Mouse (Mus musculus) heart, postnatal 10 days (tissue): ENCODE data around the gene E2f7. TPM values are rescaled to one million over a fixed set of nuclear protein-coding genes. Genes with fewer than 3 reads are reported as not detected.

Experiments used
- DNase-seq, 2 experiments: peaks; one replicate each; pipeline ENCODE4 v3.0.0; 2021
- intact Hi-C: fragments of 180-260 bp; cut with DNase I; formaldehyde crosslinking; loops from one replicate; pipeline ENCODE4 v1.15.1; 2025
- total RNA-seq, 2 experiments: library from RNA; stranded (reverse); gene quantifications; 2 replicates each; pipeline ENCODE4 v1.2.3; 2021

E2f7 gene
- total RNA-seq, 2 experiments from 2014 or later = 6.8 to 7.0 TPM

DNA sequence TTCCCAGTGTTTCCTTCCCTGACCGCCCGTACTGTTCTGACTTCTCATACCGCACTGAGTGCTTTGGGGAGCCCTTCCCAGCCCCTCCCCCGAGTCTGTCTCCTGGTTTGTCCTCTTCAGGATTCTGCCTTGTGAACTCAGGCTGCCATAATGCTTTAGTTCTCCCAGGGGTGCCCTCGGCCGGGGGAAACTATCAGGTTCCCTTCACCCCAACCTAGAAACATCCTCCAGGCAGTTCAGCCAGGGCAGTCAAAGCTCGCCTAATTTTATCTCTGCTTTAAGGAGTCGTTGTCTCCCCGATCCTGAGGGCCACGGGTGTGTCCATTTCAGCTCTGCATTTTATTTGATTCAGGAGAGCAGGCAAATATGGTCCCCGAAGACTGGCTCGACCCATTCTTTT, 28.0 kb downstream of the E2f7 start:
- DNase-seq = no peak
- intact Hi-C loops = no loop called here

DNA sequence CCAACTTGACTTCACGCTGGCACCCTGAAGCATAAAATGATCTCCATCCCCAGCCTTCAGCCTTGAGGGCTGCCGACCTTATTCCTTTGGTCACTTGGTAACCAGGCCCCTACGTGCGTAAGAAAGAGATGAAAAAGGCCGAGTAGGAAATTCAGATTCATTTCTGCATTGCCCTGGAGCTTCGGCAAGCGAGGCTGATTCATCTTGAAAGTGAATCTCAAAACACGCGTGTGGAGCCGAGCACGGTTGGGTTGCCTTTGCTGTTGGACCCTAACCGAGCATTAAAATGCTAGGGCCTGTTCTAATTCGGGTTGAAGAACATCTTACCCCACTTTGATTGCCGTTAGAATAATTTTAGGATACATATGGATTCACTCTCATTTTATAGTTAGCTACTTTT, 28.6 kb downstream of the E2f7 start:
- no peak for DNase-seq
- intact Hi-C loops = no loop called here

DNA sequence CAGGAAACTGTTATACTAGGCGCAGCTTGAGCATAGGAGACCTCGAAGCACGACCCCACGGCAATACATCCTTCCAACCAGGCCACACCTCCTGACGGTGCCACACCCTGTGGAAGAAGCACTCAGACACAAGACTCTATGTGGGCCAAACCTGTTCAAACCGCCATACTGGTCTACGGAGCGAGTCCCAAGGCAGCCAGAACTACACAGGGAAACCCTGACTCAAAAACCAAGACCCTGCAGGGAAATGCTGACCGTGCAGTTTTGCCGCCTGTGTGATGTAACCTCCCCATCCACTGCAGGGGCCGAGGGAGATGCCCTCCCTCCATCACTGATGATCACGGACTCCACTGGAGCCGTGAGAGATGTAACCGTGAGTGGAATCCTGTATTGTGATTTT, 36.5 kb downstream of the E2f7 start:
- no peak for DNase-seq
- intact Hi-C loops = no loop called here

DNA sequence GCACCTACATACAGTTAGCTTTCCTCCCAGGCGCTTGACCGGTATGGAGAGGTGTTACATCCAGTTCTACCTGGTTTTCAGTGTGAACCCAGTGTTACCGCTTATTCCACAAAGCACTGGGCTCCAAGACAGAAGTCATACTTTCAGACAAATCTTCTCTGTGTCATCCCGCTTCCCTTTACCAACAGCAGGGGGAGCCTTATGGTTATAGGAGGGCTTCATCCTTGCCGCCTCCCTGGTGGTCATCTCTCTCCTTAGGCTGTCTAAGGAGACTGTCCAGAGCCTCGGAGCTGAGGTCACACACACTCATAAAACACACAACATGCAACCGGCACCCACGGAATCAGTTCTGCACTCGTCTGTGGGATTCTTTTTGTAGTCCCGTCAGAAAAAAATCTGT, 37.4 kb downstream of the E2f7 start:
- peak in 1 of 2 experiments; percentile 34 for DNase-seq
- intact Hi-C loops = no loop called here

DNA sequence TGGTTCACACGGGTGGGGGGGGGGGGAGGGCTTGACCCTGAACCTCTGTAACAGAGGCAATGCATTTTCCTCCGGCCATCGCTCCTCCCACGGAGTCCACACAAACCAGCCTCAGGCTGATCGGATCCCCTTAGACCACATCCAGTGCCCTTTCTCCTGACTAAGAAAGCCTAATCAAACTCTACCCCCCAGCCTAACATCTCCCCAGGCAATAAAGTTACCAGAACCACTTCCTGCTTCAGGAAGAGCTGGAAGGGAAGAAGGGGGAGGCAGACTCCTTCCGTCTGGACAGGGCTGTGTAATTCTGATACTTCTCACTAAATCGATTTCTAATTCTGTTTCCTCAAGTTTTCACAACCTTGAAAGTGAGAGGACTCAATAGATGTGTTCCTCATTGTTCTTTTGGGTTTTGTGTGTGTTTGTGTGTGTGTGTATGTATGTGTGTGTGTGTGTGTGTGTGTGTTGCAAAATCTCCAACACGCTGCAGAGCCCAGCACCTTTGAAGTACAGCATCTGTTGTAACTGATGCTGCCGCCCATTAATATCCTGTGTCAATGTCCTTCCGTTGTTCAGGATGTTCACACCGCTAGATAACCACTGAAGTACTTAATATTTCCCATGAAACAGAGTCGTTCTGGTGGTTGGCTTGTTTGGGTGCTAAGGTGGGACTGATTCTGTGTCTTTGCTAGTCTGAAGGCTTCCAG, 43.0 kb downstream of the E2f7 start:
- intact Hi-C loops = no loop called here

DNA sequence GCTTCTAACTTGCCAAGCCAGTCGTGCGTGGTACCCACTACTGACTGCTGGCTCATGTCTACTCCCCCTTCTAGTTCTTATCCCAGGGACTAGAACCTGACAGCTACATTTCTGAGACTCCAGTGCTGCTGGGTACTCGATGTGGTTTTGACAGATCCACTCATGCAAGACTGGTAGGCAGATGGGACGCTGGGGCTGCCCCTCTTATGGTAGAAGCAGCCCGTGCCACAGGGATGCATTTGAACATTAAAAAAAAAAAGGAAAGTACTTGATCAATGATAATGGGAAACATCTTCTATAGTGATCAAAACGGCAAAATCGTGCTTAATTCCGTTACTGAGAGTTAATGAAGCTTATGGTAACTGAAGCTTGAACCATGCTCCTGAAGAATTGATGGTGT, 44.4 kb downstream of the E2f7 start:
- no peak for DNase-seq
- intact Hi-C loops = no loop called here

More for the DNA sequence above, 43.0 kb downstream of the E2f7 start:
- DNase-seq = no peak

DNA sequence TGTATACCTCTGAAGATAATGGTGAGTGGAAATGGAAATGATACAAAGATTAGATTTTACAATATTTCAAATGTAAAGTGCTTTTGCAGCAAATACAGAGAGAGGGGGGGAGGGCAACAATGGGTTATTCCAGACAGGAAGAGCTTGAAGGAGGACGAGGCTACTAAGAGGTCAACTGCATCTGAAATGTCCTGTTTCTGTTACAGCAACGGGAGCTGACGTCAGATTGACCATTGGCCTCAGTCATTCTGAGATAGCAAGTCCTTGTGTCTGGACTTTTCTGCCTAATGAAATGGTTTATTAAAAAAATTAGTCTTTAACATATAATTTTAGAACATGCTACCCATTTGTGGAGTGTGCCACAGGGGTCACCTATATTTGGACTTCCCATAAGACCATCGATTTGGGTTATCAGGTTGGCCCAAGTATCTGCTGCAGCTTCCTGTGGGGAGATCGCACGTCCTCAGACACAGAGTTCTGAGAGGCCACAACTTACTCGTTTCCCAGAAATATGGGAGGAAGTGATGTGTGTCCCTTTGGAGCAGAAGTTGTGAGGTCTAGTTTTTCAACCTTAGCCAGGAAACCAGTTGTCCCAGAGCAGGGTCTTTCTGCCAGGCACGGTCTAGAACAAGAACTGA, 48.0 kb downstream of the E2f7 start:
- no peak for DNase-seq
- intact Hi-C loops = no loop called here

DNA sequence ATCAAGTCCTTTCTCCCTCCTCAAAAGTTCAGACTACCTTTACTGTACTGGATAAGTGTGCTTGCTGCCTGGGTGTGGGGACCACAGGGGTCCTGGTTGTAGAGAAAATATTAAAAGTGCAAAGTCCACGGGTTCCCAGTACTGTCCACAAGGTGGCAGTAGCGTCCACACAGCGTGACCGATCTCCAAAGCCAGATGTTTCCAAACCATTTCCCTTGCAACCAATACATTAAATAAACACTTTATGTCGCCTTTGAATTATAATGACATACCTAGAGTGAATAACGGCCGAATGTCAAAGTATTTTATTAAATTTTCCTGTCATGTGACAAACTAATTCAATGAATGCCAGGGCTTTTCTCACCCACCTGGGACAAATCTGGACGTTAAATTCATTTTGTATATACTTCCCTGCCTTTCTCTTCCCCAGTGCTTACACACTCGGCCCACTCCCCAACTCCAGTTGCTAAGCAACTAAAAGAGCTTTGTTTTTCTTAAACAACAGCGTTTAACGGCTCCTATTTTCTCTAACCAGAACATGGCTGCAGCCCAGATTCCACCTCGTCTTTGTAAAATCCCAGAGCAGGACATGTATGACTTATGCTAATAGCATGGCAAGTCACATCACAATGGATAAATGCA, 49.4 kb downstream of the E2f7 start:
- intact Hi-C loops = loop anchor here (1.0 to 2.0 kb wide), 3 partner anchors 140 to 306 kb away; no protein-coding TSS in a partner anchor

DNA sequence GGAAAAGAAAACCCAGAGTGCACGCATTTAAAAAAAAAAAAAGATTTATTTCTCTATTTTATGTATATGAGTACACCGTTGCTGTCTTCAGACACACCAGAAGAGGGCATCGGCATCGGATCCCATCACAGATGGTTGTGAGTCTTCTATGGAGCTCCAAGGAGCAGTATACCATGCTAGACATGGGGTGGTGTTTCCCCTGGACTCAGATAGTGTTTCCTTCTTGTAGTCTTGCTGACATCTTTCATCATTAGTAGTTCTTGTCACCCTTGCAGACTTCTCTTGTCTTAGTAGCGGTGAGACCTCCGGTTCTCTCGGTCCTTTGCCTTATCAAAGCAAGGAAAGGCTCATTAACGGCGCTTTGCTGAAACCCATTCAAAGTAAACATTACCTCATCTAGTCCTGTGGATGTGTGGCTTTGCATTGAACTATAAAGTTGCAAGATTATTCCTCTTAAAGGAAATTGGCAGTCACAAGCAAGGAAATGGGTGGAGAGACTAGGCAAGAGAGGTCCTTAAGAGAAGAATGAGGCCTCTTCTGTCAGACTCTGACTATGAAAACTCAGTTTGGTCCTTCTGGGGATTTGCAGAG, 50.1 kb downstream of the E2f7 start:
- intact Hi-C loops = loop anchor here (2.0 kb wide), 2 partner anchors 140 to 306 kb away; no protein-coding TSS in a partner anchor
- no peak for DNase-seq

More for the DNA sequence above, 49.4 kb downstream of the E2f7 start:
- peak; percentile 51 to 71 for DNase-seq

DNA sequence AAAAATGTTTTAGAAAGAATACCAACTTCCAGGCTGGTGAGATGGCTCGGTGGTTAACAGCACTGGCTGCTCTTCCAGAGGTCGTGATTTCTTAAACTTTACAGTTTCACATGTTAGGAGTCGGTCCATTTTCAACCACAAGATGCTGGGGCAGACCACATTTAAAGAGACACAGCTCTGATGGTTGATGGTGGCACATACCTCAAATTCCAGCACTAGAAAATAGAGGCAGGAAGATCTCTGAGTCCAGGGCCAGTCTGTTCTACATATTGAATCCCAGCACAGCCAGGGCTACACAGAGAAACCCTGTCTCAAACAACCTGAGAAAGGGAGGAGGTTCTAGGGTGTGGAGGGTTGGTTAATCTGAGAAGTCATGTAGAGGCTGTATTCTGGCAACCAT, 56.1 kb downstream of the E2f7 start:
- intact Hi-C loops = no loop called here
- DNase-seq = no peak

DNA sequence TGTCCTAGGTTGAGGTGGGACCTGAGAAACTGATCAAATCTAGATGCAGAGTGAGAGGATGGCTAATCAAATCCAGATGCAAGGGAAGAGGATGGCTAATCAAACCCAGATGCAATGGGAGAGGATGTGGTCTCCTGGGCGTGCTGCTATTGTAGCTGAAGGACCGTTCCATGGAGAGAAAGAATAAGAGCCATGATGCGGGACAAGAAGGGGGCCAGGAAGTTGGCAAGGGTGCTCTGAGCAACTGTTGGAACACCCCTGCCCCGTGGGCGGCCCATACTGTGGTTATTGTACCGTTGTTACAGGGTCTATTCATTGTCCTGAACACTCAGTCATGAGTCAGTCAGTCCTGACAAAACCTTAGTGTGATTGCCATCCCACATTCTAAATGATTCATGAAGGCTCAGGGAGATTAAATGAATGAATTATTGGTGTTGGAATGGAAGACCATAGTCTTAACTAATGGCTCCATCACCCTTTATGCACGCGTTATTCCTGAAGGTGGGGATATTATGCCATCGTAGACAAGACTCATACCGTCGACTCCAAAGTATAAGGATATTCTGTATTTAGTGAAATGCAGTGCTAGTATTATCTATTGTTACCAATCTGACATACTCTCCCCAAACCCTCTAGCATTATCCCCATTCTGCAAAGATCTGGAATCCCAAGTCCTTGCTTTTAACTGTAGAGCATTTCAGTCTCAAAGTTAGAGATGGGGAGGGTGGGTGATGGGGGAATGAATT, 59.2 kb downstream of the E2f7 start:
- no peak for DNase-seq
- intact Hi-C loops = no loop called here

DNA sequence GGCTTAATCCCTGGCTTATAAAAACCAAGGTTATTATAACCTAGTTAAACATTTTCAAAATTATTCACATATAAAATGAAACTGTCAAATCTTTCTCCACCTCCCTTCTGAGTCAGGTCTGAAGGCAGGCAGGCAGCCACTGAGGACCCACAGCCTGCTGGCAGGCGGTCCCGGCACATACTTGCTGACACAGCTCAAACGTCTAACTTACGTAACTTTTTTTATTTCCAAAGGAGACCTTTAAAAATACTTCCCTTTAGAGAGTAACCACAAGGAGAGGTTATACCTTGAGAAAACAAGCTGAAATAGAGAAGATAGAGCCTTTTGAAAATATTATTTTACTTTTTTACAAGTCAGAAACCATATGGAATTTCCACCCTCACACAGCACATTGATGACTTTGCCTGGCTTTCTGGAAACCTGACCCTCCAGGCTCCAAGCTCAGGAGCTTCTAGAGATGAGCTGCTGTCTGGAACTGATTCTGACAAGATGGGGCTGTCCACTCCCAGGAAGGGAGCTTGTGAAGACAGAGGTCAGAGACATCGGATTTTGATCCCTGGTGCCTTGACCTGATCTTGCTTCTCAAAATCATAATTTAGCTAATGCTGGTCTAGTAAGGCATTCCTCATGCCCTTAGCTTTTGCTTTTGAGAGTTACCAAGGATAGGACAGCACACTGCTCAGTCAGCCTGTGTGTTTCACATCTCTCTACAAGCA, 59.9 kb downstream of the E2f7 start:
- no peak for DNase-seq

DNA sequence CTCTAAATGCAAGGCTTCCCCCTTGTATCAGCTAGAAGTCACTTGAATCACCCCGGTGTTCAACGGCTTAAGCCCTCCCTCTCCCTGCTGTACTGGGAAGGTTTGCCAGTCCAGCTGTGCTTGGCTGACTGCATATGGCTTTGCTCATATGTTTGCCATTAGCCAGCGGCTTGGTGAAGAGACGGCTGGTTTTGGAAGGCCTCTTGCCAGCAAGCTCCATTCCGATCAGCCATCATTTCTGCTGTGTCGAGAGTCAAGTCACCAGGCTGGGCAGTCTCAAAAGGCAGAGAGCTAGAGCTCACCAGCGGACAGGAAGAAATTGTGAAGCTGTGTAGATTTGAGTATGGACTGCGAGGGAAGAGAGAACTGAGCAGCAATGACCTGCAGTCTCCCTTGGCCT, 61.2 kb downstream of the E2f7 start:
- no peak for DNase-seq
- intact Hi-C loops = no loop called here

More for the DNA sequence above, 59.9 kb downstream of the E2f7 start:
- intact Hi-C loops = no loop called here

DNA sequence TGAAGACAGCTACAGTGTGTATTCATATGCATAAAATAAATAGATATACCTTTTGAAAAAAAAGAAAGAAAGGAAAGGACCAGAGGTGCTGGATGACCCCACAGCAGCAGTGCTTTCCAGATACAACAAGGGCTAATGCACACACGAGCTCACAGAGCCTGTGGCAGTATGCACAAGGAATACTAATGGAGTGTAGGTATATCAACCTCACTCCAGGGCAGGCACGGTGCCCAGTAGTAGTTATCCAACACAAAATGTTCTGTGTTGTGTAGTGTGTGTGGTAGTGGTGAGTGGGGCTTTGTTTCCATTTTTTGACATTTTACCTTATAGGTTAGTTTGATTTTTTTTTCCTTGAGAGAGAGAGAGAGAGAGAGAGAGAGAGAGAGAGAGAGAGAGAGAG, 65.3 kb downstream of the E2f7 start:
- no peak for DNase-seq
- intact Hi-C loops = no loop called here

DNA sequence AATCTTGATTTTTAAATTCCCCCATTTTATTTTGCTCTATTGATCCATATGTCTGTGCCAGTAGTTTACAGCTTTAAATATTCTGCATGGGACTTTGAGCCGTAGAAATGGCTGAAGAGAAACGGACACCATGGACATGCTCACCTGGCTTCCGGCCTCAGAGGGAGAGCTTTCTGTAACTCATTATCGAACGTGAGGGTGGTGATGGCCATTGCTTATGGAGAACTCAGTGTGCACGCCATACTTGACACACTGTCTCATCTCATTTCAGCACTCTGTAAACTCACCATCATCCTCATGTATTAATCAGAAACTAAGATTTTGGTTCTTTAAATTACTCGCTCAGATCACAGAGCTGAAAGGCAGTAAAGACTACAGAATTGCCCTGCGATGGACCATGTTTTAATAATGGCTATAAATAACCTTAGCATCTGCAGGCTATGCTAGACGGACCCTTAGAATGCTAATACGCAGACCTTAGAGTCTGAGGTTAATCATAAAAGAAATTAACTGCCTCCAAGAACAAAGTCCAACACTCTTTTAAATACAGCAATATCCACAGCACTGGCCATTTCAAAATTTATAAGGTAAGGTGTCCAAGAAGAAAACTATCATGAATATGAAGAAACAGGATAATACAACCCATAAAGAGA, 66.1 kb downstream of the E2f7 start:
- intact Hi-C loops = no loop called here
- no peak for DNase-seq

DNA sequence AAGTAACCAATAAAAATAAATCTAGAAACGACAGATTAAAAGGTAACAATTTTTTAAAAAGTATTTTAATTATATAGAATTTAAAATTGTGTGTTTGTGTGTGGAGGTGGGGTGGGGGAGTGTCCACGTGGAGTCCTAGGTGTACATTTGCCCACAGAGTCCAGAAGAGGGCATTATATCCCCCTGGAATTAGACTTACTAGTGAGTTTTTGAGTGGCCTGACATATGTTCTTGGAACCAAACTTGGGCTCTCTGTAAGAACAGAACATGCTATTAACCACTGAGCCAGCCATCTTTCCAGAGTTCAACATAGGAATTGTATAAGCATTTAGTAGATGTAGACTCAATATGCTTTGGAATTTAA, 66.6 kb downstream of the E2f7 start:
- DNase-seq = no peak
- intact Hi-C loops = no loop called here

DNA sequence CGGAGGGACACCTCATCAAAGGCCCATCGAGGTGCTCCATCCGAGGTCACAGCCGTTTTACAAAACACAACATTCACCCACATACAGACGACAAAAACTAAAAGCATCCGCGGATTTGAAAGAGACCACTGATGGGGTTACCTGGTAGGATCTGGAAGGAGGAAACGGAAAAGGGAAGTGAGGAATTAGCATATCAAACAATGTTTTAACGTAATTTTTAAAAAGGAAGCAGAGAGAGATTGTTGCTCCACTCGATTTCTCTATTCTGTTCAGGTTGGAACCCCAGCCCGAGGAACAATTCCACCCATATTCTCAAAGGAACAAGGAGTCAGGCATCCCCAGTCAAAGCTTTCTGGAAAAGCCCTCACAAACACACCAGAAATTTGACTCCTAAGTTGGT, 75.9 kb downstream of the E2f7 start:
- DNase-seq = no peak

DNA sequence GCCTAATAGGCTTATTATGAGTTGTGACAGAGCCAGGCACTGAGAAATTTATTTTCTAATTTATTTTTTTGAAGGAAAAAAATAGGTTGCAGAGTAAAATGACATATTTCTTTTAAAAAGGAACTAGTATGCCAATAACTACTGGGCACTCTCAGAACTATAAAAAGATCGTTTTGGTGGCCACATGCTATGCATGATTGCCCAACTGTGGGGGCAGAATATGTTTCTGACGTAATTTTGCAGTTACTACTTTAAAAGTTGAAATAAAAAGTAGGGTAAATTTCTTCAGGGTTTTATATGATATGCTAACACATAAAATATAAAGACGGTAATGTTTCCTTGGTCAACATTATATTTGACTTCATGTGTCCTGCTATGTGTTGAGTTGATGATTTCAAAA, 76.5 kb downstream of the E2f7 start:
- intact Hi-C loops = no loop called here
- no peak for DNase-seq

More for the DNA sequence above, 75.9 kb downstream of the E2f7 start:
- intact Hi-C loops = no loop called here

DNA sequence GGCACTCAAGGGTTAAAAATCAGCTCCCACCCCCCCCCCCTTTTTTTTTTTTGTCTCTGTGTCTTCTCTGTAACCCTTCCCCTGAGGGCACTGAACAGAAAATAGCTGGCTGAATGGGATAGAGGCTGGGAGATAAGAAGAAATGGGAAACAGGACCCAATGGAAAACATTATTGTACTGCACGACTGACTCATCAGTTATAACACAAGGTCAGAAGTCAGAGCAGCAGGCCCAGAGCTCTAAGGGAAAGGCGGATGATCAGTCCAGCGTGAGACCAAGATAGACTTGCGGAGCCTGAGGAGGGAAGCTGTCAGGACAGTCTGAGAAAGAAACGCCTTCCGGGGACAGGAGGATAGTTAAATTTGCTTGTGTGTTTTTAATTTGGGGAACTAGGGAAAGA, 87.1 kb downstream of the E2f7 start:
- DNase-seq = peak; percentile 18 to 24
- intact Hi-C loops = no loop called here
